14 mouse cellular contexts compared by ENCODE assay signal in genomic region chr6:90750091-90750490, GRCm38 (mm10).
A peak's percentile ranks its signal among the peaks of the same experiment; 100 is the strongest.
DNase-seq lines count a peak whose midpoint lies in the region; ATAC-seq and TF ChIP-seq lines count a peak whose summit lies in the region.
"Had no signal": no experiment of that assay in that cellular context is flagged by ENCODE, and none has a peak within 500 bp of the region (broad histone marks: within the 10 kb centered on the region; RNA-seq: fewer than 3 reads in every experiment).

No protein-coding gene starts in this region.

- H3K9ac ChIP-seq in liver, postnatal 0 days (replicated peaks) = no peak overlapping the region

- no peaks in the 10 kb centered on the region for H3K36me3 ChIP-seq in liver, postnatal 0 days (replicated peaks; ENCODE audit: insufficient read depth, low read length)

- no peak overlapping the region for H3K4me3 ChIP-seq in gastrocnemius, adult 2 months
- no peak overlapping the region for H3K4me3 ChIP-seq in liver, postnatal 0 days (ENCODE audit: low read depth, low read length)
- H3K4me3 ChIP-seq: forebrain, embryonic 10.5 days had no signal

- 0 out of 2 replicates have a peak overlapping the region, but pooled peaks have one; percentile 4 for H3K4me2 ChIP-seq in liver, postnatal 0 days (ENCODE audit: low read depth, low read length)

- intact Hi-C loops in gastrocnemius, adult 2 months (cut with DNase I) = no loop called here

- no peak for TF ChIP-seq EP300 in liver, postnatal 0 days (IDR thresholded peaks at IDR 0.05; ENCODE audit: low read depth)

- H3K27me3 ChIP-seq in liver, postnatal 0 days (ENCODE audit: insufficient read depth, low read length) = no peaks in the 10 kb centered on the region

- no peaks in the 10 kb centered on the region for H3K9me3 ChIP-seq in liver, postnatal 0 days (ENCODE audit: low read length)
- H3K9me3 ChIP-seq: forebrain, embryonic 10.5 days had no signal

- DNase-seq in gastrocnemius, adult 2 months = no peak
- no peak for DNase-seq in gastrocnemius, adult 18-20 months (ENCODE audit: low spot score)
- peak; percentile 54 for DNase-seq in 3T3-L1 (ENCODE audit: low read depth, low spot score)
- peak; percentile 55 for DNase-seq in liver, postnatal 0 days
- no peak for DNase-seq in ovary, adult 18-20 months (ENCODE audit: low spot score)
- no peak for DNase-seq in cerebellum, postnatal 10 days
- DNase-seq in cerebellum, adult 18-20 months = no peak
- DNase-seq: kidney, adult 2 months; left cerebral cortex, postnatal 4 days; retina, postnatal 1 day; spleen, adult 18-20 months; thymus, adult 2 months had no signal

- peak overlapping the region; percentile 66 for H3K27ac ChIP-seq in gastrocnemius, adult 2 months
- no peak overlapping the region for H3K27ac ChIP-seq in liver, postnatal 0 days (ENCODE audit: low read depth)
- H3K27ac ChIP-seq: forebrain, embryonic 10.5 days had no signal

- WGBS in liver, postnatal 0 days (ENCODE audit: insufficient replicate concordance) = 14% methylated on average over 2 of the region's 2 CpGs

- TF ChIP-seq CTCF in gastrocnemius, adult 2 months (IDR thresholded peaks at IDR 0.05) = no peak
- no peak for TF ChIP-seq CTCF in liver, postnatal 0 days (IDR thresholded peaks at IDR 0.05; ENCODE audit: low read depth)

- peaks cover 63% of the 10 kb centered on the region for H3K4me1 ChIP-seq in liver, postnatal 0 days (ENCODE audit: insufficient read depth)
- H3K4me1 ChIP-seq: forebrain, embryonic 10.5 days had no signal

- peak; percentile 41; the same call in 1 of the 2 replicates for ATAC-seq in erythroid progenitor cell, adult 5-6 weeks (replicated peaks; ENCODE audit: low FRiP score, poor library complexity, severe bottlenecking)
- ATAC-seq in liver, postnatal 0 days = peak; percentile 87

Comparison
In these comparisons a context has a peak if more than half of its experiments do, and no peak if none do; other contexts are left out.
1. DNase-seq: peak in 3T3-L1 (single experiment) and liver, postnatal 0 days (single experiment); none in gastrocnemius, adult 2 months (single experiment), gastrocnemius, adult 18-20 months (single experiment), ovary, adult 18-20 months (single experiment), cerebellum, postnatal 10 days (0 of 2) and cerebellum, adult 18-20 months (0 of 2).